Mouse (Mus musculus): ENCODE data around the gene Bglap2.
A peak's percentile ranks its signal among the peaks of the same experiment; 100 is the strongest.

Gene Bglap2

GRCm38 (mm10) chr3:88350732-88351131 lies 27.8 kb downstream of the Bglap2 start:
- DNase-seq (ENCODE audit: low spot score in 2 of 2): no peak

GRCm38 (mm10) chr3:88339006-88339405 lies 39.5 kb downstream of the Bglap2 start:
- DNase-seq (ENCODE audit: low spot score in 2 of 2): no peak

GRCm38 (mm10) chr3:88338316-88338715 lies 40.2 kb downstream of the Bglap2 start:
- no peak for DNase-seq (ENCODE audit: low spot score in 2 of 2)

GRCm38 (mm10) chr3:88337367-88338020 lies 41.0 kb downstream of the Bglap2 start:
- DNase-seq (ENCODE audit: low spot score in 2 of 2): no peak

- peak; percentile 95 to 97 for DNase-seq (ENCODE audit: low spot score in 2 of 2)
Measured at GRCm38 (mm10) chr3:88336058-88337013, 42.2 kb downstream of the Bglap2 start, which contains the start of the genes Tmem79 and Smg5. Gene Tmem79 (minus strand): TSS chr3:88336148. Gene Smg5 (plus strand): TSS chr3:88336260.

GRCm38 (mm10) chr3:88335436-88336053 lies 43.0 kb downstream of the Bglap2 start:
- no peak for DNase-seq (ENCODE audit: low spot score in 2 of 2)

GRCm38 (mm10) chr3:88334902-88335435 lies 43.5 kb downstream of the Bglap2 start:
- no peak for DNase-seq (ENCODE audit: low spot score in 2 of 2)

GRCm38 (mm10) chr3:88334029-88334658 lies 44.4 kb downstream of the Bglap2 start:
- no peak for DNase-seq (ENCODE audit: low spot score in 2 of 2)

- peak; percentile 54 to 61 for DNase-seq (ENCODE audit: low spot score in 2 of 2)
Measured at GRCm38 (mm10) chr3:88331282-88331681, 47.2 kb downstream of the Bglap2 start.

- no peak for DNase-seq (ENCODE audit: low spot score in 2 of 2)
Measured at GRCm38 (mm10) chr3:88328956-88329355, 49.5 kb downstream of the Bglap2 start.

Data from spleen, postnatal 36 days (tissue).